Mouse (Mus musculus): ENCODE measurements at regions not wholly inside any gene's neighbourhood (a gene's known extent, or its start where the extent isn't known, plus 50 kb on each side); places are given as distances from the start of the nearest gene placed in this dataset.
A peak's percentile ranks its signal among the peaks of the same experiment; 100 is the strongest.

DNA sequence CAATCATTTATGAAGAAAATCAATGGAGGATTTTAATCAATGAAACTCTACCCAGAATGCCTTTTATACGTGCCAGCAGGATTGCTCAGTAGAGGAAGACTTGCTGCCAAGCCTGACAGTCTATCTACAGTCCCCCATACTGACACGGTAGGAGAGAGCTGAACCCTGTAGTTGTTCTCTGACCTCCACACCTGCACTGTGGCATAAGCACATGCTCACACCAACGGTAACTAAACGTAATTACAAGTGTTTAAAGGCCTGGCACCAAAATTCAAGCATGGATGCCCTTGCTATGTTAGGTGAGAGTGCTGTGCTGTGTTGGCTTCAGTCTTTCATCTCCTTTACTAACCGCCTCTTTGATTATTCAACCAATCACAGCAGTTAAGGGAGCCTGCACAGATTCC, 190.8 kb downstream of the Pfkfb3 start:
- no peak for DNase-seq (ENCODE audit: low read depth, low spot score)

DNA sequence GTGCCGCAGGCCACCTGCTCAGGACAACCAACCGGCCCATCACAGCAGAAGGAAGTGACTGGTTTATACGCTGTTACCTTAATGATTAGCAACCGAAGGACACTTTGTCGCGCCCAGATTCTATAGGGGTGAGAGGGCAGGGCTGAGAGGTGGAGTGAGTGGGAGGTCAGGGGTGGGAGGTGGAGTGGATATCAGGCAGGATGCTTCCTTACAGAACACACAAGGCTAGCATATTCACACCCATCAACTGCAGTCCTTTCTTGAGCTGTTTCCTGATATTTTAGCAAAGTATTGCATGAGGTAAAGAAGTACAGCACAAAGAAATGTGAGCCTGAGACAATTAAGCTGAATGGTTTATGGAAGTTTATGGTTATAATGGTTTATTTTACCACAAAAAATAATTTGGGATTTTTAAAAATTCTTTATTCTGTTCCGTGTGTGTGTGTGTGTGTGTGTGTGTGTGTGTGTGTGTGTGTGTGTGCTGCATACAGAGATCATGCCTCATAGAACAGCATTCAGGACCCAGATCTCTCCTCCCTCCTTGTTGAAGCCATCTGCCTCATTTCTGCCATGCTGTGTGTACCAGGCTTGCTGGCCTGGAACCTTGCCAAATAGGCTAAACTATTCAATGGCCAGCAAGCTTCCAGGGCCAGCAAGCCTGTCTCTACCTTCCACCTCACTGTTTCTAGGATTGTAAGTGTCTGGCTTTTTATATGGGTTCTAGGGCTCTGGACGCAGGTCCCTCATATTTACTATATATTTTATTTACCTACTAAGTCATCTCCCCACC, 190.5 kb downstream of the Prkcq start:
- peak; percentile 38 for DNase-seq (ENCODE audit: low read depth, low spot score)

DNA sequence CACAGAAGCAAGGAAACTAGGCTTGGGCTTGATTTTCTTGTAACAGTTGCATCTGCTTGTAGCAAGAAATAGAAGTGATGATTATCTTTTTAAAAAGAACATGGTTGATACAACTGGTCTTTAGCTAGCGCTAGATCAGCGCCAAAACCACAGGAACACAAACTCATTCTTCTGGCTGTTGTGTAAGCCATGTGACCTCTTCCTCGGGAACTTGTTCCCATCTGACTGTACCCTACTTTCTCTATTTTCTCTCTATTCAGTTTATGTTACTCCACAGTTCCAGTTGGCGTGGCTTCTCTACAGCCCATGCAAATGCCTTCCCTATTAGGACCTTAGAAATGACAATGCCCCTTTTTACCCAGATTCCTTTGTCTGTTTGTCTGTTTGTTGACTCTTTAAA, 187.4 kb downstream of the Prkcq start:
- no peak for DNase-seq (ENCODE audit: low read depth, low spot score)

DNA sequence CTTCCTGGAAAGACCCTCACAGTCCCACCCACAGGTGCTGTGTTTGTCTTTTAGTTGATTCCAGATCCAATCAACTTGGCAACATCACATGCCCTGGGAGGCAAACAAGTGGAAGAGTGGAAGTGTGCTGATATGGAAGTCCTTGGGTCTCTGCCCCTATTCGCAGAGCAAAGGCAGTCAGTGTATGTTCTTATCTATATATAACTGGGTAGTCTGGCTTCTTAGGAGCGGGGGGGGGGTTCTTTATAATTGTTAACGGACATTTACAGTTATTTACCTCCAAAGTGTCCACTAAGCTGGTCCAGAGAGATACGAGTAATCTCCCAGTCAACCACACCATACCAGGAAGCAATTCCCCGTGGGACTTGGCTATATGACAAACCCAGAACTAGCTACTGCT, 184.8 kb downstream of the Prkcq start:
- no peak for DNase-seq (ENCODE audit: low read depth, low spot score)

DNA sequence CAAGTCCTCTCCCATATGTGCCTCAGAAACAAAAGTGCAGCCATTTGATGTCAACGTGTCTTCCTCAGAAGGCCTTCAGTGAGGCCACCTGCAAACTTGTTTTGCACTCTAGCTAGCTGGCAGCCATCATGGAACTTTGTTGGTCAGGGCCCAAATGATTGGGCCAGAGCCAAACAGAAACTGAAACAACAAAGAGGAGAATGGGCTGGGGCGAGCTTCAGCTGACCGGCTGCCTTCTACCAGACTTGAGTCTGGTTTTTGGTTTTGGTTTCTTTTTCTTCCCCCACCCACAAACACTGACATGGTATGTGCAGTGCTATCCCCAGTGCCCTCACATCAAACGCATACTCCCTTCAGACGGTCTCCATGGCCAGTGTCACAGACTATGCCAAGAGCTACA, 183.7 kb downstream of the Prkcq start:
- no peak for DNase-seq (ENCODE audit: low read depth, low spot score)
